Mouse (Mus musculus) limb, embryonic 14.5 days (tissue): ENCODE measurements at regions not wholly inside any gene's neighbourhood (a gene's known extent, or its start where the extent isn't known, plus 50 kb on each side); places are given as distances from the start of the nearest gene placed in this dataset.
A peak's percentile ranks its signal among the peaks of the same experiment; 100 is the strongest.

Experiments used
- ATAC-seq: fragments of 200-750 bp; cut with Nextera tagmentation; 2 replicates; pipeline ENCODE4 v1.8.0; 2017; ENCODE audit warnings: low read depth, moderate number of reproducible peaks, moderate TSS enrichment; ENCODE audit not compliant: low FRiP score
- DNase-seq: peaks from one replicate; pipeline ENCODE4 v3.0.0-alpha.2; 2015; ENCODE audit warnings: low spot score
- H3K27ac ChIP-seq: fragments of 300-500 bp; sonication (generic); replicated peaks from 2 replicates; pipeline ENCODE4 v1.5.1; 2014; ENCODE audit warnings: low read depth, mild to moderate bottlenecking, low read length, moderate library complexity, mixed read lengths
- H3K27me3 ChIP-seq: fragments of 300-500 bp; sonication (generic); 2 replicates; pipeline ENCODE4 v1.6.1; 2014; ENCODE audit warnings: low read length, mixed read lengths; ENCODE audit not compliant: control insufficient read depth, insufficient read depth
- H3K36me3 ChIP-seq: fragments of 300-500 bp; sonication (generic); 2 replicates; pipeline ENCODE4 v1.6.1; 2014; ENCODE audit warnings: mild to moderate bottlenecking, low read length, moderate library complexity, mixed read lengths; ENCODE audit not compliant: control insufficient read depth, insufficient read depth
- H3K4me1 ChIP-seq: fragments of 300-500 bp; sonication (generic); 2 replicates; pipeline ENCODE4 v1.6.1; 2014; ENCODE audit warnings: antibody characterized with exemption, low read length, mixed read lengths; ENCODE audit not compliant: control insufficient read depth, insufficient read depth
- H3K4me2 ChIP-seq: fragments of 300-500 bp; sonication (generic); replicated peaks from 2 replicates; pipeline ENCODE4 v1.6.1; 2014; ENCODE audit warnings: low read depth, mild to moderate bottlenecking, low read length, moderate library complexity; ENCODE audit not compliant: severe bottlenecking
- H3K4me3 ChIP-seq: fragments of 300-500 bp; sonication (generic); replicated peaks from 2 replicates; pipeline ENCODE4 v1.5.1; 2014; ENCODE audit warnings: low read length
- H3K9ac ChIP-seq: fragments of 300-500 bp; sonication (generic); 2 replicates; pipeline ENCODE4 v1.6.1; 2014; ENCODE audit warnings: mild to moderate bottlenecking, low read depth, low read length, moderate library complexity; ENCODE audit not compliant: severe bottlenecking
- H3K9me3 ChIP-seq: fragments of 300-500 bp; sonication (generic); 2 replicates; pipeline ENCODE4 v1.6.1; 2016; ENCODE audit warnings: low read length; ENCODE audit not compliant: control insufficient read depth
- POLR2A ChIP-seq: fragments of 200-500 bp; IDR thresholded peaks from 2 replicates; pipeline ENCODE4 v1.8.0; 2012; ENCODE audit warnings: inconsistent platforms, mild to moderate bottlenecking, moderate library complexity, borderline replicate concordance; ENCODE audit not compliant: insufficient read depth, insufficient read length; ENCODE audit errors: extremely low read depth
- WGBS: fragments of 180-500 bp; shearing (Covaris S2); extraction: QIAGEN DNeasy Blood & Tissue Kit; methylation state at CpG from one replicate; pipeline ENCODE4 v1.1.7; 2014; 5-methylcytosine and 5-hydroxymethylcytosine counted together

GRCm38 (mm10) chr1:73479349-73479920 is 463.7 kb upstream of the Tnp1 start:
- 34% methylated on average over 4 of the region's 4 CpGs for WGBS
- DNase-seq, result no peak
- Histone ChIP-seq H3K9ac (no peak overlapping the region), H3K4me2 (no peak overlapping the region), H3K36me3 (no peaks in the 10 kb centered on the region), H3K4me3 (no peak overlapping the region), H3K9me3 (no peaks in the 10 kb centered on the region), H3K27me3 (no peaks in the 10 kb centered on the region), H3K27ac (0 out of 2 replicates have a peak overlapping the region, but pooled peaks have one; percentile 48), H3K4me1 (peaks cover 10% of the 10 kb centered on the region)
- no peak for TF ChIP-seq POLR2A
- no peak for ATAC-seq

DNA sequence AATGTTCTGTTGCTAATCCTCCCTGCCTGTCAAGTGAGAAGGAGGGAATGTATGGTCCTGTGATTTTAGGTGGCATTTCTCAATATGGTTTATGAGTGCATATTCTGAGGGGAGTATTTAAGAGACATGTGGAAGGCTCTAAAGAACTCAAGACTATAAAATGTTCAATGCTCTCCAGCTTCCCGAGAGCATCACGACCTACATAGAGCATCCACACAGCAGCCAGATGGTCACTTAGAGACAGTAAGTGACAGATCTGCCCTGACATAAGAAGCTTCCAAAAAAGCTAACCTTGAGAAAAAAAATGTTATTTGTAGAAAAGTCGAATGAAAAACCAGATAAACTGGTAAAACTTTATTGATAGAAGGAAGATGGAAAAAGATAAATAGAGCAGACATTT is 444.9 kb upstream of the Tnp1 start:
- Histone ChIP-seq H3K4me3 (no peak overlapping the region), H3K27me3 (no peaks in the 10 kb centered on the region), H3K4me2 (no peak overlapping the region), H3K4me1 (peaks cover 10% of the 10 kb centered on the region; the same call in 1 of the 2 replicates), H3K36me3 (no peaks in the 10 kb centered on the region), H3K9me3 (no peaks in the 10 kb centered on the region), H3K27ac (no peak overlapping the region), H3K9ac (no peak overlapping the region)
- ATAC-seq (no peak), DNase-seq (no peak)
- TF ChIP-seq POLR2A, result no peak
- 39% methylated on average over 3 of the region's 3 CpGs for WGBS

DNA sequence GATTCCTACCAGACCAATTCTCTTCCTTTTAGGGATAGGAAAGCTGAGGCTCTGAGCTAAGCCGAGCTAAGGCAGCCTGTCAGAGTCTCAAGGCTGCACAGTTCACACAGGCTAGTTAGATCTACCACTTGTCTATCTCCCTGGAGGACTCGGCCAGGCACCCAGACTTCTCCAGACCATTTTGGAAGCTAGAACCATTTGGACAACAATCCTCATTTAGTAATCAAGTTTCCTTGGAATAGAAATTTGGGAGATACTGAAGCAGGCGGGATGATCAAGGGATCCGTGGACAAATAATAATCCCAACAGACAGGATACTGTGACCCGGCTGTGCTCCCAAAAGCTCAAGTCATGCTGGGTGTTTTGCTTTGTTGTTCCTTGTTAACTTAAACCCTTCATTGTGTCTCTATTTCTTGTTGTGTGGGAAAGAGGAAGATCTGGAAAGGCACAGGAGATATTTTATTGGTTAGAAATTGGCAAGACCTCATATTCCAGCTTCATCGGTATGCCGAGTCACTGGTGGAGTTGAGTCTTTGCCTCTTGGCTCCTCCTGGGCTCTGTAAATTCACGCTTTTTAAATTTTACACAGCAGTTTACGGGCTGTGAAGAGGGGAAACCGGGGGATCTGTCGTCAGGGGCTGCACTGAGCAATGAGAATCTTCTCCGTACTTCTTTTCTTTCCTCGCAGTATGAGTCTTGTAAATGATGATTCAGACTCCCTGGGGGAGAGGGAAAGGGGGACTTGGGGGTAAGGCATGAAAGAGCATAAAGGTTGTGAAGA is 444.2 kb upstream of the Tnp1 start:
- H3K4me1 ChIP-seq, result peaks cover 10% of the 10 kb centered on the region; the same call in 1 of the 2 replicates
- H3K27ac ChIP-seq, result no peak overlapping the region
- H3K9ac ChIP-seq, result no peak overlapping the region
- no peaks in the 10 kb centered on the region for H3K36me3 ChIP-seq
- ATAC-seq, result peak; percentile 83
- DNase-seq, result peak; percentile 46
- no peak for TF ChIP-seq POLR2A
- H3K4me3 ChIP-seq, result no peak overlapping the region
- H3K27me3 ChIP-seq, result no peaks in the 10 kb centered on the region
- 39% methylated on average over 13 of the region's 13 CpGs for WGBS
- H3K9me3 ChIP-seq, result no peaks in the 10 kb centered on the region
- H3K4me2 ChIP-seq, result no peak overlapping the region

GRCm38 (mm10) chr1:73457261-73457660 is 441.6 kb upstream of the Tnp1 start:
- no peak overlapping the region for H3K9ac ChIP-seq
- H3K27ac ChIP-seq, result no peak overlapping the region
- no peak for DNase-seq
- no peaks in the 10 kb centered on the region for H3K27me3 ChIP-seq
- no peaks in the 10 kb centered on the region for H3K9me3 ChIP-seq
- no peak for TF ChIP-seq POLR2A
- no peak for ATAC-seq
- H3K4me2 ChIP-seq, result no peak overlapping the region
- no peak overlapping the region for H3K4me3 ChIP-seq
- no peaks in the 10 kb centered on the region for H3K36me3 ChIP-seq
- peaks cover 10% of the 10 kb centered on the region; the same call in 1 of the 2 replicates for H3K4me1 ChIP-seq
- WGBS, result 53% methylated on average over 2 of the region's 2 CpGs

GRCm38 (mm10) chr1:73456359-73457062 is 440.8 kb upstream of the Tnp1 start:
- no peak for TF ChIP-seq POLR2A
- WGBS, result 72% methylated on average over 8 of the region's 8 CpGs
- peaks cover 10% of the 10 kb centered on the region; the same call in 1 of the 2 replicates for H3K4me1 ChIP-seq
- no peak overlapping the region for H3K9ac ChIP-seq
- no peaks in the 10 kb centered on the region for H3K9me3 ChIP-seq
- H3K27ac ChIP-seq, result no peak overlapping the region
- H3K36me3 ChIP-seq, result no peaks in the 10 kb centered on the region
- H3K4me3 ChIP-seq, result no peak overlapping the region
- ATAC-seq, result no peak
- H3K4me2 ChIP-seq, result no peak overlapping the region
- no peaks in the 10 kb centered on the region for H3K27me3 ChIP-seq
- no peak for DNase-seq
